Mouse (Mus musculus) ovary, adult 10 weeks (tissue): ENCODE data around the gene Gm17545. TPM values are rescaled to one million over a fixed set of nuclear protein-coding genes. Genes with fewer than 3 reads are reported as not detected.

Experiments used
- polyA plus RNA-seq: library from polyadenylated mRNA; stranded (reverse); fragments of 350-450 nt; fragmentation: Illumina TruSeq; extraction: RNeasy Lipid Tissue Mini Kit (QIAGEN cat#74804); gene quantifications from one replicate; pipeline ENCODE4 v1.2.3, GENCODE M21; 2014

Gm17545 gene
- not detected for polyA plus RNA-seq

DNA sequence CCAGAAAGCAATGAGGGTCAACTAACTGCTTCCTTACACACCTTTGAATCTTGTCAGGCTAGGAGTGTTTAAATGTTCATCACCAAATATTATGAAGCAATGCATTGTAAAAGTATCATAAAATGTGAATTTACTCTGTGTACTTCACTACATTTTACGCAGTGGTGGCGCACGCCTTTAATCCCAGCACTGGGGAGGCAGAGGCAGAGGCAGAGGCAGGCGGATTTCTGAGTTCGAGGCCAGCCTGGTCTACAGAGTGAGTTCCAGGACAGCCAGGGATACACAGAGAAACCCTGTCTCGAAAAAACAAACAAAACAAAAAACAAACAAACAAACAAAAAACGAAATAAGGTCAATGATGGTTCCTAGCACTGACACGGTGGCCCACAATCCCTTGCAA, at the start of gene Gm17545:
Gene Gm17545 (plus strand): TSS at position 301 of the 400 bp plus-strand sequence.

DNA sequence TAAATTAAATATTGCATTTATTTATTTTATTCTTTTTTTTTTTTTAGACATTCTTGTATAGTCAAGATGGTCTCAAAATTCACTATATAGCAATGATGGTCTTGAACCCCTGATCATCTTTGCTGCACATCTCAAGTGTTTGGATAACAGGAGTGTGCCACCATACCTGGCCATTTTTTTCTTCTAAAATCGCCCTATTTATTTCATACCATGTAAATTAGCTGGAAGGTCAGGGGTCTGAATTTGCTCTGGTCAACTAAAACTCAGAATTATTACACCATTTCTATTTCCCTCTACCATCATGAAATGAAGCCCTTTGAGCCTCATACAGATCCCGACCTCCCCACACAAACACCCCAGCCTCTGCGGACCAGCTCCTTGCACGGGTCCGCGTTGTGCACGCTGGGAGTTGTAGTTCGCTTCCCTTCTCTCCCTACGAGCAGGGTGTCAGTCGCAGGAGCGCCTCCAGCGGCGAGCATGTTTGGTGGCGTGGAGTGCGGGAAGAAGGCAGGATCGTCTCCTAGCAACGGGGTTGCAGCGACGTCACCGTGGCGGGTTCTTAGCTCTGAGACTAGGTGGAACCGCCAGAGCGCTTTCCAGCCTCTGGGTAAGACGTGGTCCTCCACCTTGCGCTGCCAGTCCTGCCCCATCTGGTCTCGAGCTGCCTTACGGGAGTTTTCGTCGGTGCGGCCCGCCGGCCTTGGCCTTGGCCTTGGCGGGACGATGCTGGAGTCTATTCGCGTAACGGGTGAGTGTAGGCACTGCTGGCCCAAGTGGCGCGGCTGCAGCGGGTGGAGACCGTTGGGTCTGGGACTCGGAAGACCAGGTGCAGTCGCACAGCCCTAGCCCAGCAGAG, 42.9 kb upstream of the Gm17545 start, which contains the start of gene 9530077C05Rik:
Gene 9530077C05Rik (plus strand): TSS at position 512 of the 856 bp plus-strand sequence.

DNA sequence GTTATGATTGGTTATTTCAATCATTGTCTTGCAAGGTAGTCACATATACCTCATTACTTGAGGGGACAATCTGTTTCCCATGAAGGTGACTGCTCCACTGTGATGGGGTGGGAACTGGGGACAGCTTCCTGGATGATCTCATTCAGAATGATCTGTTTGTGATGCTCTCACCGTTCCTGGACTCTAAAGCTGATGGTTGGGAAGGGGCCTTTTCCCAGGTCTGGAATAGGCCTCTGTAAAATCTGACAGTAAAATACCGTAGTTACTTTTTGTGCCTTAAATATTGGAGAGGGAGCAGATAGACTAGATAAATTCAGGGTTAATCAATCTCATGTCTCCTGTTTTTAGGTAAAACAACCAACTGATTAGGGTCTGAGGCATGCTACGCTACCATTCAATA, 15.6 kb downstream of the Gm17545 start, which contains the start of gene Rp9:
Gene Rp9 (minus strand): TSS at position 101 of the 400 bp plus-strand sequence.

DNA sequence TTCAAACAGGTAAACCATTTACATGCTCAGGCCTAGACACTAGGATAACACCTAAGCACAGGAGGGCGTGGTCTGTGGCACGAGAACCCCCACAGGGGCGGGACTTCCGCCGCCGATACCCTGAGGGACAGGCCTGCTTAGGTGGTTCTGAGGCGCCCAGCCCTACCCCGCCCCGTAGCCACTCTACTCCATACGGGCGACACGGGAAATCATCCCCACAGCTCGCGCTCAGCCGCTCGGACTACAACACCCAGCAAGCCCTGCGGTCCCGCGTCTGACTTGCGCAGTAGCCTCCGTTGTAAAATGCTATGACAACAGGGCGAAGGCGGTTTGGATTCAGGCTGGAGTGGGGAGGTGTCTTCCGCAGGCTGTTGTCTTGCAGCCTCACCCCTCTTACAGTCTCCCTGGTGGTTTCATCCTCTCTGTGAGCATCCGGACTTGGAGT, 21.4 kb downstream of the Gm17545 start, which contains the start of gene Bbs9:
Gene Bbs9 (plus strand): TSS at position 292 of the 445 bp plus-strand sequence.

Other genes starting within 250 kb of the Gm17545 start
- gene Zfp809, start 228.6 kb upstream of the Gm17545 start, polyA plus RNA-seq = 84.3 TPM
- 3.5 TPM for gene Zfp599, start 194.4 kb upstream of the Gm17545 start, polyA plus RNA-seq
- gene Zfp810, start 146.6 kb upstream of the Gm17545 start, polyA plus RNA-seq = 29.3 TPM
- gene Anln, start 65.1 kb upstream of the Gm17545 start, polyA plus RNA-seq = 54.5 TPM
- 3.1 TPM for gene 9530077C05Rik, start 42.8 kb upstream of the Gm17545 start, polyA plus RNA-seq
- 25.3 TPM for gene Rp9, start 15.5 kb downstream of the Gm17545 start, polyA plus RNA-seq
- 35.3 TPM for gene Bbs9, start 21.4 kb downstream of the Gm17545 start, polyA plus RNA-seq